Mouse (Mus musculus): ENCODE results near the gene Lrrc38. TPM values are rescaled to one million over a fixed set of nuclear protein-coding genes. Genes with fewer than 3 reads are reported as not detected.

Gene Lrrc38
- total RNA-seq, 2 experiments from 2014 or later = 2.3 TPM

DNA sequence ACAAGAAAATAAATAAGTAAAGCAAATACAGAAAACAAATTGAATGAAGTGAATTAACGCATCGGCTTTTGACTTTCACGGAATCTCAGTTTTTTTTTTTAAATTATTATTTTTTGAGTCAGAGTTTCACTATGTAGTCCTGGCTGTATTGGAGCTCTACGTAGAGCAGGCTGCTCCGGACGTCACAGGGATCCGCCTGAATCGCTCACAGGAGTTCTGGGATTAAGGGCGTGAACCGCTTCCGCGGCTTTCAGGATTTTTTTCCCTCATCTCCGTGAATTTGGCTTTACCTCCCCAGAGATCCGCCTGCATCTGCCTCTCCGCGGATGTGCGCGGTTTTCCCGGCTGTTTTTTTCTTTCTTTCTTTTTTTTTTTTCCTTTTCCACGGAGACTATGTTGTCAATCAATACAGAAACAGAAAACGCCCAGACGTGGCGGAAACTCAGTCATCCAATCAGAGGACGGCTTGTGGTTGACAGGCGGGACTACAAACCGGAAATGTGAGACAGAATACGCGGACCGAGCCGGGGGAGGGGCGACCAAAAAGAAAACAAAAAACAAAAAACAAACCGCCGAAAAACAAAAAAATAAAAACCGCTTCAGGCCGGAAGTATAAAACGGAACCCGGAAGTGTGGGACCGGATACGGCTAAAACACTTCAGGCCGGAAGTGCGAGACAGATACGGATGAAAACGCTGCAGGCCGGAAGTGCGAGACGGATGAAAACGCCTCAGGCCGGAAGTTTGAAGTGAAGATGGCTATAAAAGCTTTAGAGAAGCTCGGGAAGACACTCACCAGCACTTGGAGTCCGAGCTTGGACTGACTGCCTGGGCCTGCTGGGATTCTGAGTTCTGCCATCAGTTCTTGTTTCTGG is 62.9 kb downstream of the Lrrc38 start, which contains the start of gene Pramef8:
Pramef8 (plus strand) TSS at position 208 of the 874 bp plus-strand sequence.
- no peak for TF ChIP-seq CTCF (IDR thresholded peaks at IDR 0.05)
- intact Hi-C loops (cut with DNase I) = no loop called here
- peak within 1 kb of the TSS; percentile 91 for H3K27ac ChIP-seq

DNA sequence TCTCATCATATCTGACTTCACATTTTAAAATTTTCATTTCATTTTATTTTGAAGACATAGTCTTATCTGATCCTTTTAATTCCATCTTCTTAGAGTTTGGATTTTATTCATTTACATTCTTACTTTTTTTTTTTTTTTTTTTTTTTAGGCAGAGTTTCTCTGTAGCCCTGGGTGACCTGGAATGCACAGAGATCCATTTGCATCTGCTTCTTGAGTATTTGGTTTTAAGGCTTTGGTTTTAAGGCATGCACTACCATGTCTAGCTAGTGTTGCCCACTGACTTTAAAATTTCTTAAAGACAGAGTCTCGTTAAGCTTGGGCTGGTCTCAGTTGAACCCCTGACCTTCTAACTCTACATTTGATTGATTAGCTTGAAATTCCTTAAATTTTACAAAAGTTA is 64.1 kb downstream of the Lrrc38 start:
- DNase-seq (ENCODE audit: extremely low spot score in 1 of 2, low spot score in 2 of 2) = no peak
- TF ChIP-seq CTCF (IDR thresholded peaks at IDR 0.05) = no peak
- Histone ChIP-seq H3K27ac (no peak overlapping the region), H3K4me3 (no peak overlapping the region)
- intact Hi-C loops (cut with DNase I) = no loop called here

More for the DNA sequence above, 62.9 kb downstream of the Lrrc38 start, which contains the start of gene Pramef8:
- peak; percentile 85 to 90 for DNase-seq (ENCODE audit: extremely low spot score in 1 of 2, low spot score in 2 of 2)
- peak within 1 kb of the TSS; percentile 62 for H3K4me3 ChIP-seq

DNA sequence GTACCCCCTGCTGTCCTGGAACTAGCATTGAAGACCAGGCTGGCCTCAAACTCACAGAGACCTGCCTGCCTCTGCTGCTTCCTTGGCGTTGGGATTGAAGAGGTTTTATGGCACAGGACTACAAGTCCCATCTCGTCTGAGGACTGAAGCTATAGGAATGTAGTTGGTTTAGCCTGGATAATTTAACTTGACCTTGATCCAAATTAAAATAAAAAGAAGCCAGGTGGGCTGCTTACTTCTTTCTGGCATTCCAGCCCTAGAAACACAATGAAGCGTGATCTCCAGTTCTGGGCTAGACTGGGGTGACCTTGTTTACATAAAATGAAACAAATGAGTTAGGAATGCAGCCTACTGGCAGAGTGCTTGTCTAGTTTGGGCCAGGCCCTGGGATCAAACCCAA is 64.6 kb downstream of the Lrrc38 start:
- intact Hi-C loops (cut with DNase I) = no loop called here
- TF ChIP-seq CTCF (IDR thresholded peaks at IDR 0.05) = no peak
- no peak for DNase-seq (ENCODE audit: extremely low spot score in 1 of 2, low spot score in 2 of 2)
- no peak overlapping the region for H3K27ac ChIP-seq
- no peak overlapping the region for H3K4me3 ChIP-seq

Other genes with a start within 250 kb of the Lrrc38 start
- gene Prdm2, start 136.8 kb upstream of the Lrrc38 start, total RNA-seq (2021) = 10 to 100 TPM; 43.3 to 49.2 TPM
- 10 to 100 TPM; 15.0 to 15.3 TPM for gene Pdpn, start 50.2 kb upstream of the Lrrc38 start, total RNA-seq (2021)
- not detected for gene Pramel1, start 44.7 kb downstream of the Lrrc38 start, total RNA-seq (2021)
- gene Pramef8, start 62.7 kb downstream of the Lrrc38 start, total RNA-seq (2021) = 10 to 100 TPM; 12.5 to 12.8 TPM
- gene Oog4, start 100.6 kb downstream of the Lrrc38 start, total RNA-seq (2021) = not detected
- not detected for gene Gm13043, start 161.6 kb downstream of the Lrrc38 start, total RNA-seq (2021)
- not detected for gene Gm13040, start 186.2 kb downstream of the Lrrc38 start, total RNA-seq (2021)
- gene BC080695, start 201.9 kb downstream of the Lrrc38 start, total RNA-seq (2021) = not detected
- not detected for gene Gm13057, start 202.0 kb downstream of the Lrrc38 start, total RNA-seq (2021)

All from left cerebral cortex, adult 2 months (tissue).